Mouse (Mus musculus) kidney, adult 2 months (tissue): ENCODE results near the gene 2310039H08Rik.
A peak's percentile ranks its signal among the peaks of the same experiment; 100 is the strongest.

Source experiments
- CTCF ChIP-seq: fragments of 200-500 bp; conservative IDR thresholded peaks from 2 replicates; pipeline ENCODE4 v1.5.1; 2011; ENCODE audit warnings: low read depth, mild to moderate bottlenecking, control low read depth, low read length, moderate library complexity, mixed read lengths; ENCODE audit not compliant: insufficient read depth, insufficient read length
- POLR2A ChIP-seq: fragments of 200-500 bp; IDR thresholded peaks from one replicate; pipeline ENCODE4 v1.6.1; 2011; ENCODE audit warnings: low read depth, low read length, control low read depth

DNA sequence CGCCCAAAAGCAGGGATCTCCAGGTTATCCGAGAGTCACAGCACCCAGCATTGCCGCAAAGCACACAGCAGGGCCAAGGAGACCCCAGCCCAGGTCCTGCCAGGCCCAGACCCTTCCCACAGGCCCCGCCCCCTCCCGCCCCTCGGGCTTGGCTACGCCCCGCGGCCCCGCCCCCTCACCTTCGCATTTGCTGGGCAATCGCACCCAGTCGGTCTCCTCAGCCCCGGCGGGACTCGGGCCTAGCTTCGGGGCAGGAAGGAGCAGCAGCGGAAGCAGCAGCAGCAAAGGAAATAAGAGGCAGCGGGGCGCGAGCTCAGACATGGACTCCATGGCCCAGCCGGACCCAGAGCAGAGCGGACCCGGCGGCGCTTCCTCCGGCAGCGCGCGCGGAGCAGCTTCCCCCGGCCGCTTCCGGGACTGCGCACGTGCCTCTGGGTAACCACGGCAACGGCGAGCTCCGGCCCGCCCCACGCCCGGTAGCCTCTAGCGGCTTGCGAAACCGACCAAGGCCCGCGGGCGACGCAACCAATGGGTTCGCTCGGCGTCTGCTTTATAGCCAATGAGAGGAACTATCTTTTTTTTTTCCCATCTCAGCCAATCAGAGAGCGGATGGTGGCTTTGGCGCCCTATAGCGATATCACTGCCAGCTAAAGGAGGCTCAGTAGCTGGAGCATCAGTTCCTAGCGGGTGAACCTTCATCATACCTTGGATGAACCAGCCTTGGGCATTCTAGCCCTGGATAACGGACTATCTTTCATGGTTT, 20.5 kb upstream of the 2310039H08Rik start, which contains the start of gene Cnpy3:
- TF ChIP-seq CTCF (no peak), POLR2A (peak; percentile 42)
